Mouse (Mus musculus) liver, embryonic 14.5 days (tissue): ENCODE data around the gene Stip1. TPM values are rescaled to one million over a fixed set of nuclear protein-coding genes. Genes with fewer than 3 reads are reported as not detected.

Source experiments
- ATAC-seq: fragments of 200-750 bp; cut with Nextera tagmentation; 2 replicates; pipeline ENCODE4 v1.8.0; 2017; ENCODE audit warnings: moderate number of reproducible peaks, mild to moderate bottlenecking, moderate library complexity; ENCODE audit not compliant: insufficient read depth
- DNase-seq, 3 experiments: peaks; one replicate each; pipeline ENCODE4 v3.0.0-alpha.2; 2012 to 2013; ENCODE audit warnings: low read depth in 3 of 3, low spot score in 3 of 3
- H3K27ac ChIP-seq: fragments of 300-500 bp; sonication (generic); 2 replicates; pipeline ENCODE4 v1.5.1; 2014; ENCODE audit warnings: moderate library complexity, mild to moderate bottlenecking, control low read depth, inconsistent platforms
- H3K27me3 ChIP-seq: fragments of 300-500 bp; sonication (generic); 2 replicates; pipeline ENCODE4 v1.6.1; 2014; ENCODE audit warnings: mild to moderate bottlenecking, low read length, moderate library complexity; ENCODE audit not compliant: control insufficient read depth, insufficient read depth
- H3K36me3 ChIP-seq: fragments of 300-500 bp; sonication (generic); replicated peaks from 2 replicates; pipeline ENCODE4 v1.6.1; 2014; ENCODE audit warnings: low read depth; ENCODE audit not compliant: control insufficient read depth, insufficient read depth
- H3K4me1 ChIP-seq, 2 experiments: fragments of 200-500 bp in 1 of 2; fragments of 300-500 bp in 1 of 2; sonication (generic) in 1 of 2; replicated peaks; 2 replicates each; pipeline ENCODE4 v1.6.1; 2012 to 2014; ENCODE audit warnings: antibody characterized with exemption in 1 of 2, inconsistent platforms in 1 of 2, low read length in 1 of 2; ENCODE audit not compliant: control insufficient read depth in 2 of 2, insufficient read depth in 2 of 2
- H3K4me2 ChIP-seq: fragments of 300-500 bp; sonication (generic); 2 replicates; pipeline ENCODE4 v1.6.1; 2014; ENCODE audit warnings: low read depth, mild to moderate bottlenecking, control low read depth, moderate library complexity
- H3K4me3 ChIP-seq, 2 experiments: fragments of 200-500 bp in 1 of 2; fragments of 300-500 bp in 1 of 2; sonication (generic) in 1 of 2; 2 replicates each; pipeline ENCODE4 v1.5.1; 2012 to 2014; ENCODE audit warnings: low read depth in 2 of 2, low read length in 2 of 2, mild to moderate bottlenecking in 2 of 2, control low read depth in 1 of 2, inconsistent platforms in 1 of 2, moderate library complexity in 1 of 2; ENCODE audit not compliant: insufficient read depth in 1 of 2
- H3K9ac ChIP-seq: fragments of 300-500 bp; sonication (generic); replicated peaks from 2 replicates; pipeline ENCODE4 v1.6.1; 2014; ENCODE audit warnings: mild to moderate bottlenecking, control low read depth, moderate library complexity
- H3K9me3 ChIP-seq: fragments of 300-500 bp; sonication (generic); 2 replicates; pipeline ENCODE4 v1.6.1; 2016; ENCODE audit warnings: low read length, mixed read lengths; ENCODE audit not compliant: control insufficient read depth
- CTCF ChIP-seq: IDR thresholded peaks from 2 replicates; pipeline ENCODE4 v1.5.1; 2016; ENCODE audit warnings: antibody characterized with exemption, low read depth, control low read depth
- EP300 ChIP-seq: IDR thresholded peaks from 2 replicates; pipeline ENCODE4 v1.6.1; 2016; ENCODE audit warnings: antibody characterized with exemption, low read depth
- WGBS: fragments of 180-500 bp; shearing (Covaris S2); extraction: QIAGEN DNeasy Blood & Tissue Kit; methylation state at CpG from one replicate; pipeline ENCODE4 v1.1.7; 2014; ENCODE audit not compliant: insufficient replicate concordance; 5-methylcytosine and 5-hydroxymethylcytosine counted together
- polyA plus RNA-seq, 2 experiments: library from polyadenylated mRNA; depleted of rRNA in 1 of 2; stranded (reverse) in 1 of 2; unstranded in 1 of 2; fragments of >200 nt; fragmentation: Nextera tagmentation in 1 of 2; extraction: Ambion mirVana in 1 of 2; gene quantifications; 2 replicates each; pipeline versions ENCODE4 v1.2.1 to v1.2.3; 2012 to 2014

Gene Stip1
- polyA plus RNA-seq, 2 experiments, result 86.2 to 113 TPM

- peak; percentile 77 to 78 (median 78) for DNase-seq
- peak overlapping the region; percentile 98 for H3K27ac ChIP-seq
- H3K4me1 ChIP-seq, result peaks cover 19 to 29% of the 10 kb centered on the region in 2 experiments
- H3K27me3 ChIP-seq, result no peaks in the 10 kb centered on the region
- H3K9ac ChIP-seq, result peak overlapping the region; percentile 95
- H3K4me3 ChIP-seq, result peak overlapping the region; percentile 73 to 80
- H3K4me2 ChIP-seq, result peak overlapping the region; percentile 98
- WGBS, result 18% methylated on average over 12 of the region's 12 CpGs
- no peaks in the 10 kb centered on the region for H3K9me3 ChIP-seq
- peaks cover 49% of the 10 kb centered on the region for H3K36me3 ChIP-seq
- peak; percentile 87 for ATAC-seq
- TF ChIP-seq EP300 (peak; percentile 88), CTCF (0 out of 2 replicates have a peak, but pooled peaks have one; percentile 11)
Observed at GRCm38 (mm10) chr19:7017541-7018457, 22.0 kb downstream of the Stip1 start.

DNA sequence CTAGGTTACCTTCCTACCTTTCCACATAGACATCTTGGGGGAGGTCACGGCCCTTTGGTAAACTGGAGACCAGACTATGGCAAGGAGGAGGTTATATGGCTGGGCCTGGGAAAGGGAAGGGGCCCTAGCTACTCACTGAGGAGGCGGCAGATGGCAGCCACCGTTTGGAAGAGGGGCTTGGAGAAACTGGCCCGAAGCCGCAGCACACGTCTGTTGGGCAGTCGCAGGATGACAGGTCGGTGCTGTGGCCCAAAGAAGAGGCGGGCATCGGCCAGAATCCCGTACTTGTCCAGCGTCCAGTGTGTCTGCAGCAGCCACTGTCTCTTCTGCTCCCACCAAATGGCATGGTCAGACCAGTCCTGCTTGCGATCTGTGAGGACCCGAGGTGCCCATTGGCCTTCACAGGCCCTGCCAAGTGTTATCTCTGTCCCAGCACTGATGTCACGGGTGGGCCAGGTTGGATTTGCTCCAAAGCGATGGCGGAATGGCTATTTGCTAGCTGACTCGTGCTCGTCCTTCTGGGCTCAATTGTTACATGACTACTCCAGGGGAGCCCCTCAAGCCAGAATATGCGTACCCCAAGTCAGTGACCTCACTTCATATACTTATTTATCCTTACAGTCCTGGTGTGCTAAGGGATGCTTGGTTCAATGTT, 25.2 kb downstream of the Stip1 start:
- WGBS, result 82% methylated on average over 20 of the region's 20 CpGs
- no peak overlapping the region for H3K4me3 ChIP-seq
- DNase-seq (no peak), ATAC-seq (no peak)
- H3K9ac ChIP-seq, result no peak overlapping the region
- H3K27ac ChIP-seq, result no peak overlapping the region
- H3K36me3 ChIP-seq, result peaks cover 28% of the 10 kb centered on the region
- H3K4me2 ChIP-seq, result no peak overlapping the region
- TF ChIP-seq EP300 (no peak), CTCF (no peak)
- no peaks in the 10 kb centered on the region for H3K27me3 ChIP-seq
- H3K4me1 ChIP-seq, result peaks cover 14 to 22% of the 10 kb centered on the region in 2 experiments
- H3K9me3 ChIP-seq, result no peaks in the 10 kb centered on the region

DNA sequence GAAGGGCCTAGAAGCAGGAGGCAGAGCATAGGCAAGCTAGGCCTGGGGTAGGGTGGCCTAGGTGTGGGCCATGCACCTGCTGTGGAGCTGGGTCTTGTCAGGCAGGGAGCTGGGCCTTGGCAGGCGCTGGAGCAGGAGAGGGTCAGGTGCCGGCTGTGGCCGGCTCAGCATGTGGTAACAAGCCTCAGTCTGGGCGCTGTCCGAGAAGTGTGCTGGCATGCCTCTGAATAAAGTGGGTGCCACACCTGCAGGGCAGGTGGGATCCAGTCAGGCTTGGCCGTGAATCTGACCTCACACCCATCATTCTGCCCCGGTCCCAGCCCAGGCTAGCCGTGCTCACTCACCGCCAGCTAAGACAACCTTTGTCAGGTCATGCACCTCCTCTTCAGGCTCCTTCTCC, 25.8 kb downstream of the Stip1 start:
- Histone ChIP-seq H3K27ac (no peak overlapping the region), H3K4me2 (no peak overlapping the region), H3K4me1 (peaks cover 10 to 20% of the 10 kb centered on the region in 2 experiments), H3K9ac (no peak overlapping the region), H3K36me3 (peaks cover 31% of the 10 kb centered on the region), H3K9me3 (no peaks in the 10 kb centered on the region), H3K4me3 (no peak overlapping the region), H3K27me3 (no peaks in the 10 kb centered on the region)
- ATAC-seq, result no peak
- no peak for DNase-seq
- TF ChIP-seq CTCF (no peak), EP300 (no peak)
- 89% methylated on average over 9 of the region's 9 CpGs for WGBS

- peaks cover 5 to 11% of the 10 kb centered on the region in 2 experiments for H3K4me1 ChIP-seq
- H3K27me3 ChIP-seq, result no peaks in the 10 kb centered on the region
- 73% methylated on average over 4 of the region's 4 CpGs for WGBS
- DNase-seq (no peak), ATAC-seq (no peak)
- no peak overlapping the region for H3K4me2 ChIP-seq
- H3K9ac ChIP-seq, result no peak overlapping the region
- TF ChIP-seq CTCF (no peak), EP300 (no peak)
- H3K4me3 ChIP-seq, result no peak overlapping the region
- H3K27ac ChIP-seq, result no peak overlapping the region
- peaks cover 27% of the 10 kb centered on the region for H3K36me3 ChIP-seq
- no peaks in the 10 kb centered on the region for H3K9me3 ChIP-seq
Observed at GRCm38 (mm10) chr19:7012426-7012825, 27.3 kb downstream of the Stip1 start.
